Mouse (Mus musculus) MEL (cell line): ENCODE measurements at regions not wholly inside any gene's neighbourhood (a gene's known extent, or its start where the extent isn't known, plus 50 kb on each side); places are given as distances from the start of the nearest gene placed in this dataset.

Source experiments
- CTCF ChIP-seq, 3 experiments: IDR thresholded peaks in 2 of 3; conservative IDR thresholded peaks in 1 of 3; 2 replicates each; pipeline ENCODE4 v1.5.1; 2011 to 2012; ENCODE audit warnings: low read length in 3 of 3, low read depth in 2 of 3, mild to moderate bottlenecking in 2 of 3, improper control_type of control experiment in 1 of 3, inconsistent platforms in 1 of 3, mixed read lengths in 1 of 3, moderate library complexity in 1 of 3; ENCODE audit not compliant: control insufficient read depth in 1 of 3, insufficient read depth in 1 of 3, poor library complexity in 1 of 3, severe bottlenecking in 1 of 3
- MAFK ChIP-seq: IDR thresholded peaks from 2 replicates; pipeline ENCODE4 v1.6.1; 2011; ENCODE audit warnings: low read depth, mild to moderate bottlenecking, low read length, improper control_type of control experiment, borderline replicate concordance
- MXI1 ChIP-seq: IDR thresholded peaks from 2 replicates; pipeline ENCODE4 v1.6.1; 2011; ENCODE audit warnings: mild to moderate bottlenecking, low read depth, low read length, improper control_type of control experiment
- POLR2A ChIP-seq, 2 experiments: IDR thresholded peaks; 2 replicates each; pipeline ENCODE4 v1.6.1; 2011 to 2012; ENCODE audit warnings: low read length in 2 of 2, mild to moderate bottlenecking in 2 of 2, control low read depth in 1 of 2, improper control_type of control experiment in 1 of 2, low read depth in 1 of 2, moderate library complexity in 1 of 2; ENCODE audit not compliant: control insufficient read depth in 1 of 2, insufficient read depth in 1 of 2, poor library complexity in 1 of 2
- POLR2AphosphoS2 ChIP-seq: IDR thresholded peaks from 2 replicates; pipeline ENCODE4 v1.6.1; 2011; ENCODE audit warnings: low read length, improper control_type of control experiment
- SMC3 ChIP-seq: IDR thresholded peaks from 2 replicates; pipeline ENCODE4 v1.6.1; 2011; ENCODE audit warnings: low read depth, low read length, improper control_type of control experiment
- TAL1 ChIP-seq: IDR thresholded peaks from 2 replicates; pipeline ENCODE4 v1.6.1; 2012; ENCODE audit warnings: mild to moderate bottlenecking, inconsistent platforms, low read length, moderate library complexity, mixed read lengths
- TCF12 ChIP-seq: IDR thresholded peaks from 2 replicates; pipeline ENCODE4 v1.6.1; 2014; ENCODE audit warnings: low read depth, mild to moderate bottlenecking, inconsistent platforms, low read length, improper control_type of control experiment, moderate library complexity
- UBTF ChIP-seq: IDR thresholded peaks from 2 replicates; pipeline ENCODE4 v1.6.1; 2012; ENCODE audit warnings: low read depth, mild to moderate bottlenecking, inconsistent platforms, low read length, improper control_type of control experiment, moderate library complexity, borderline replicate concordance; ENCODE audit not compliant: insufficient read depth
- ZKSCAN1 ChIP-seq: IDR thresholded peaks from 2 replicates; pipeline ENCODE4 v1.6.1; 2012; ENCODE audit warnings: low read depth, mild to moderate bottlenecking, inconsistent platforms, low read length, improper control_type of control experiment, moderate library complexity
- ZMIZ1 ChIP-seq: IDR thresholded peaks from 2 replicates; pipeline ENCODE4 v1.6.1; 2012; ENCODE audit warnings: low read depth, mild to moderate bottlenecking, inconsistent platforms, low read length, improper control_type of control experiment, moderate library complexity
- ZNF384 ChIP-seq: IDR thresholded peaks from 2 replicates; pipeline ENCODE4 v1.6.1; 2012; ENCODE audit warnings: low read depth, mild to moderate bottlenecking, inconsistent platforms, low read length, improper control_type of control experiment

DNA sequence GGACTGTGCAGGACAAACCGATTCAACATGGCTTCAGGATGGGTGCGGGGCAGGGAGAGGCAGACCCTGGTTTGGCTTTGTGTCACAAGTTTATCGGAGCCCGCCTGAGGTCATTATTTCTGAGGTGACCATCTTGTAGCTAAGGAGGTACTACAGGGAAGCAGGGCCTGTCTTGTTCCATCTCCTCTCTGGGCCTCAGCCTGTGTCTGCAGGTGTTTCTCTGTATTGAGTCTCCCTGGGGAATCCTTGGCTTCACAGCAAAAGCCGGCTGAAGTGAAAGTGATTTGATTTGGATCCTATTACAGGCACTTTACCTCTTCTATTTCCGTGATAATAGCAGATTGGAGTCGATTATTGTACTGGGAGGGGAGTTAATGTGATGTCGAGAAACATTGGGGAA lies 805.7 kb upstream of the Arrdc4 start:
- TF ChIP-seq ZKSCAN1 (no peak), CTCF (IDR thresholded peaks at IDR 0.05 in 2 of 3, conservative IDR thresholded peaks at IDR 0.05 in 1 of 3; ENCODE audit: control insufficient read depth in 1 of 3, insufficient read depth in 1 of 3, low read depth in 2 of 3, low read length in 3 of 3, poor library complexity in 1 of 3, severe bottlenecking in 1 of 3) (no peak), POLR2AphosphoS2 (no peak), POLR2A (IDR thresholded peaks at IDR 0.05; ENCODE audit: control insufficient read depth in 1 of 2, insufficient read depth in 1 of 2, low read depth in 1 of 2, low read length in 2 of 2, poor library complexity in 1 of 2) (no peak), MAFK (no peak), ZMIZ1 (no peak), TAL1 (no peak), SMC3 (no peak), MXI1 (no peak), UBTF (no peak), ZNF384 (no peak), TCF12 (no peak)
